Mouse (Mus musculus) gastrocnemius, postnatal 4 days (tissue): ENCODE data around the gene Csnka2ip. TPM values are rescaled to one million over a fixed set of nuclear protein-coding genes. Genes with fewer than 3 reads are reported as not detected.

Experiments used
- DNase-seq, 2 experiments: peaks; one replicate each; pipeline ENCODE4 v3.0.0; 2021 to 2022; ENCODE audit warnings: low spot score in 2 of 2, mixed read lengths in 2 of 2
- long read RNA-seq, 2 experiments: library from polyadenylated mRNA; stranded (forward); transcript quantifications; one replicate each; pipeline ENCODE4 v2.0.0; 2021
- total RNA-seq, 2 experiments: library from RNA; stranded (reverse); gene quantifications; 2 replicates each; pipeline ENCODE4 v1.2.3; 2021

The Csnka2ip gene
- not detected for total RNA-seq
- long read RNA-seq, experiment 1, result 0 reads
- long read RNA-seq, experiment 2, result 0 reads

DNA sequence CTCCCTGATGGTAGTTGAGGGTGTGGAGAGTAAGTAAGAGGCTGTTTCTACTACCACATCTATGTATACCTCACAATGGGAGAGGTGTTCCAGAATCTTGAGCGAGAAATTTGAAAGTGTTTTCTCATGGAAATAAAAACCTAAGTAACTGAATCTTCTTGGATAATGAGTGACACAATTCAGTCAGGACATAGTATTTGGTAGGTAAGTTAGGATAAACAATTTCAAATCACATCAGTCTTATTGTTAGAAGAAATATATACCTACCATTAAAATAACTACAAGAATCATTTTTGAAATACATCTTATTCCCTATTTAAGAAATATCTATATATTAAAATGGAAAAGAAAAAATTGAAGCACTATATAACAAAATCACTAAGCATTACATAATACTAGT lies at the start of gene Csnka2ip:
Gene Csnka2ip (minus strand): TSS at position 101 of the 400 bp plus-strand sequence.
- DNase-seq, result no peak

DNA sequence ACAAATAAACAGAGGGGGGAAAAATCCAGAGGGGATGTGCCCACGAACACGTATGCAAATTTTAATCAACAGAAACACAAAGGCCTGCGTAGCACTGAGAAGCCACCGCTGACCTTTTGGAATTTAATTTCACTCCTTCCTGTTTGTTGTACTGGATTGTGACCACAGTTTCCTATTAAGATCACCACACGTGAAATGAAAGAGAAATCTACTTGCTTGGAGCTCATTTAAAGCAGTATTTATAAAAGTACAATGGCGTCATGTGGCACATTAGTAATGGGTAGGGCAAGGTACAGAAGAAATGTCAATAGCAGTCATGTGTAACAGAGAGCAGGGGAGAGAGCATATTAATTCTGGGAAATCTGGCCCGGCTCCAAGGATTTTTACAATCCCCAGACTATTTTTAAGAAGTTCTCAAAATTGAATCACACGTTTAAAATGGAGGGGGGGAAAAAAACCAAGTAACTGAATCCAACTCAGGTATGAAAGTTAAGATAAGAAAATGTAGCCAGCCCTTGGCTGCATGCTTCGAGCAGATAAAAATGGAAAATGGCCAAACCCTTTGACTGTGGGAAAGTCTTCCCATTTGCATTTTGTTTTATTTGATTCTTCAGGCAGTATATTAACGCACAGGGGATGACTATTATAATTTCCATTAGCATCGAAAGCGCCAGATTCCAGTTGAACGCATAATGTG lies 47.5 kb upstream of the Csnka2ip start:
- no peak for DNase-seq

DNA sequence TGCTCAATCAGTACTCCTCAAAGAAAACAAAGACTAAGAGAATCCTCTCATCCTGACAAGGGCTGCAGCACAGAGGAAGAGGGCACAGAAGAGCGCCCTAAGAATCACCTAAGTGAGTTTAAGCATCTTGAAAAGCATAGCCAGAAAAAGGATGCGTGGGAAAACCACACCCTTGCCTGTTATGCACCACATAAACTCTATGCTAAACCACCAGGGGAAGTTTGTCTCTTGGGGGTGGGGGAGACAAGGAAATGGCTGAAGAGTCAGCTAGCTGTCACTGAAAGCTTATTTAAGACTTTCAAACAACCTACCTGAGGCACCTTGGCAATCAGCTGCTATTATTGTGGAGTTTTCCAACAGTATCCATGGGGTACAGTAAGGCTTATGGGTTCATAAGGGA lies 45.6 kb upstream of the Csnka2ip start:
- DNase-seq, result no peak

DNA sequence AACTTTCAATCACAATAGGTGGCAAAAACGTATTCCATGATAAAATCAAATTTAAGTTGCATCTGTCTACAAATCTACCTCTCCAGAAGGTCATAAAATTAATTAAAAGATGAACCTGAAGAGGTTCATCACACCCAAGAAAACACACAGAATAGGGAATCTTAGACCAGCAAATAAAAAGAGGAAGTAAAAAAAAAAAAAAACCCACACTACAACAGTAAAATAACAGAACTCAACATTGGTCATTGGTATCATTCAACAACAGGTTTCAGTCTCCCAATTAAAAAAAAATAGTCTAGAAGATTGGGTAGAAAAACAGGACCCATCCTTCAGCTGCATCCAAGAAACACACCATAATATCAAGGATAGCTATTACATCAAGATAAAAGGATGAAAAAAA lies 32.9 kb upstream of the Csnka2ip start:
- DNase-seq, result no peak

DNA sequence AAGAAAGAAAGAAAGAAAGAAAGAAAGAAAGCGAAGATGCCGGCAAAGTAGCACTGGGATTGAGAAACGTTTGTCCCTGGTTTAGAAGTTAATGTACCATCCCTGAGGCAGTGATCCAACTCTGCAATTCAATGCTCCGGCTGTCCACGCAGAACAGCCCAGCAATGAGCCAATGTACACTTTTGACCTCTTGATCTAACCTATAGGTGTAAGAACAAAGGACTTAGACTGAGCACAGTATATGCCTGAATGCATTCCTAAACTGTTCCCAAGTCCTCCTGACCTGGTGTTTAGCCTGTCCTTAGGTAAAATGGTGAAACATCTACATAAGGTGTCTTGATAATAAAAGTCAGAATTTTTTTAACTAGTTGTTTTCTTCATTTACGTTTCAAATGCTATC lies 17.9 kb upstream of the Csnka2ip start:
- DNase-seq, result no peak

DNA sequence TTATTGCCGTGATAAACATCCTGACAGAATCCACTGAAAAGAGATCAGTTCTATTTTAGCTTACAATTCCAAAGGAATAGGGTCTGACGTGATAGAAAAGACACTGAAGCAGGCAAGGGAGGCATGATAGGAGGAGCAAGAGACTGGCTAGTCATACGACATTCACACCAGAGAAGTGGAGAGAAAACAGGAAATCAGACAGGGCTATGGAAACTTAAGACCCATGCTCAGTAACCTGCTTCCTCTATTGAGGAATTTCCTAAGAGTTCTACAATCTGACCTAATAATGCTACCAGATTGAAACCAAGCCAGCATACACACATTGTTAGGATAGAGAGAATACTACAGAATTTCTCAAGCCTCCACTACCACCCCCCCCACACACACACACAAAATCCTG lies 12.4 kb upstream of the Csnka2ip start:
- DNase-seq, result no peak

DNA sequence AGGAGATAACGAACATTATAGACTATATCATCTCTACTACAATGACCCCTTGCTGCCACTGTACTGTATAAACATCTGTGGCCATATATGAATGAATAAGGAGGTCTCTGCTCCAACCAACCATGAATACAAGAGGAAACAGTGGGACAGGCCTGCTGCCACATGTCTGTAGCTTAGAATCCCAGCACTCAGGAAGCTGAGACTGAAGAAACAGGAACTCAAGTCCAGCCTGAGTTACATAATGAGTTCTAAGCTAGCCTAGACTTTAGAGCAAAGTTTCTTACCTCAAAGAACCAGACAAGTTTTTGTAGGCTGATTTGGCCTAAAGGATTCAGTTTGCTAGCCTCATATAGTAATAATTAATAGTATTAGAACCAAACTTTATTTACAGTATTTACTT lies 5.6 kb upstream of the Csnka2ip start:
- no peak for DNase-seq

DNA sequence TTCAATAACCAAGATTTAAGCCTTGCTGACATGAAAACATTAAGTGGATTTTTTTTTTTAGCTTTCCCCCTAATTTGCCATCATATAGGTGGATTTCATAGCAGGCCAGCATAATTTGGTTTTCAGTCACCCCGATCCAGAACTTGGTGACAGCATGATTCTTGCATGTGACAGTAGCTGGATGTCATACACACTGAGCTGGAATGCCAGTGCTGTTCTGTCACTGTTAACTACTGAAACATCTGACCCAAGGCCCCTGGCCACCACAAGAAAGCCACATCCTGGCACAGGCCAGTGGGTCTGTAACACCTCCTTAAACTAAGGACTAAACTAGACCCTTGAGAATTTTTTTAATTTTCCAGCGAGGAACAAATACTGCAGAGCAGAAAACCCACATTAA lies 15.4 kb downstream of the Csnka2ip start:
- no peak for DNase-seq

DNA sequence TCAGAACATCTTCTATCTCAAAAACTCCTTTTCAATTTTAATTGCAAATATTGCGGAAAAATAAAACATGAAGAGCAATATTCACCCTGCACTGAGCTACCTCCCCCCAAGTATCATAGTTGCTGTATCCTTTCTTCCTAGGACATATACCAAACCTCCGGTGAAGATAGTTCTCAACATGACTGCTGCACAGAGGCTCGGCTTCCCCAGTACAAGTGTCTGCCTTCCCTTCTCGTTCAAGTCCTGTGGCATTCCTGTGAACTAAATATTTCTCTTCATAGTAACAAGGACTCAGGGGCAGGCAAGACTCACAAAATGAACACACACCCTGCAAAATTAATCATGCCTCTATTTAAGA lies 16.0 kb downstream of the Csnka2ip start:
- DNase-seq, result no peak

DNA sequence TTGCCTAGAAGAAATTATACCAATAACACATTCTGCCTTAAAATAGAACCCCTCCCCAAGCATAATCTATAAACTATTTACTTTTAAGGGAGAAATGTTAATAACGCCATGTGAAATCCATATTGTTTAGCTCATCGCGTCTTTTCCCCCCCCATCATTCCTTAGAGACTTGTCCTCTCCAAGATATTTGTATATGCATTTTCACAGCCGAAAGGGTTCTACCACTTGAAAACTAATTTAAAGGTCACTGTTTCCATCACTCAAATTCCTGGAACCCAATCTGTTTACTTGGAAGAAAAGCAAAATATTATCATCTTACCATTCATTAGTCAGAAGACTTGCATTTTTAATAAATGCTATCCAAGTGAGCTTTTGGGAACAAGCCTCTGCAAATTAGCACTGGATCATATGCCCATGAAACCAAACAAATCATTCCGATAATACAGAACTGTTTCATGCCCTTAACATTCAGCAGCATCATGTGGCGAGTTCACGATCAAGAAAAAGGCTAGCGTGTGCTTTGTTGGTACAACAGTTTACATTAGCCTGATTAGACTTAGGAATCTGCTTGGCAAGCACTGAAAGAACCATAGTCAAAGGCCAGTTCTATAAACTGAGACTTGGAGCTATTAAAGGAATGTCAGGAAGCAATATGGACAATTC lies 16.5 kb downstream of the Csnka2ip start:
- DNase-seq, result no peak

DNA sequence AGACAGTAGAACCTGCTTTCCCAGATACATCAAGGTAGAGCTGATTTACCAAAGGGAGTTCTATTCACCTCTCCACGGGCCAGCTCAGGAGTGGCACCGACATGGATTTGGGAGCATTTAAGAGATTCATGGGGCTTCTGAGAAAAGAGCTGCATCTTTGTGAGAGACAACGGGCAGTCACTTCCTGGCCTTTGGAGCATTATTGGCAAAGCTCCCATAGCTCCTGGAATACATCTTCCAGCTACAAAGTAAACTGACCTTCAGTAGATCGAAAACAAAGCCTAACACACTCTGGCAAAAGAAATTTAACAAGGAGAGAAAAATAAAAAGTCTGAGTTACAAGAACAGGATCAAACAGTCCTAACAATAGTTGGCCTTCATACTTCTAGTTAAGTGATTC lies 17.6 kb downstream of the Csnka2ip start:
- DNase-seq, result no peak

DNA sequence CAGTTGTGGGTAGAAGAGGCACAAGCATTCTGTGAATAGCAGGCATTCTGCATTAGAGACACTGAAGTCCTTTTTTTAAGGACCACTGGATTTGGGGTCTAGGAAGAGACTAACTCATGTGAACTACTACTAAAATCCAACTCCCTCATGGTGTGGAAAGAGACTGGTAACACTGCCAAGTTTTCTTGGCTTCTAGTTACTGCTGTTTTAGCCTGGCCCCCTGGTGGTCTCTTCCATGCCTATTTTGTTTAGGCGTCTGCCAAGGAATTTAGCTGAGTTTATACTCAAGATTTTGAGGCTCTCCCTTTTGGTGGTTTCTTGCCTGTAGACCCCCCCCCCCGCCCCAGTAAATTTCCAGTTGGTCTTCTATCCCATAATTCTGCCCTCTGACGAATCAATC lies 18.8 kb downstream of the Csnka2ip start:
- DNase-seq, result no peak

DNA sequence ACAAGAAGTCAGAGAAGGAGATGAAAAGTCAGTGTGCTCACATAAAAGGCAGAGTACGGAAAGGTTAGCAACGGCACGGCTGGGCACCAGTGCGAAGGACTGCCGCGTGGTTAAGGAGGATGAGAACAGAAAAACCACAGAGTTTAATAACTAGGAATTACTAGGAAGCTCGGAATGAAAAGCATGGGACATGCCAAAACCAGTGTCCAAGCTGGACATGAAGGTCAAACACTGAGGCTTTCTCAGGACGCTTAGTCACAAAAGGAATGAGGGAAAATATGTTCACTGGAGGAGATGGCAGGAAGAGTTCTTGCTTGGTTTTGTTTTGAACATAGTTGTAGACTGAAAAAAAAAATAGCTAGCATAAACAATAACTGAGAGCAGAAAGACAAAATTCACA lies 32.7 kb downstream of the Csnka2ip start:
- DNase-seq, result no peak

DNA sequence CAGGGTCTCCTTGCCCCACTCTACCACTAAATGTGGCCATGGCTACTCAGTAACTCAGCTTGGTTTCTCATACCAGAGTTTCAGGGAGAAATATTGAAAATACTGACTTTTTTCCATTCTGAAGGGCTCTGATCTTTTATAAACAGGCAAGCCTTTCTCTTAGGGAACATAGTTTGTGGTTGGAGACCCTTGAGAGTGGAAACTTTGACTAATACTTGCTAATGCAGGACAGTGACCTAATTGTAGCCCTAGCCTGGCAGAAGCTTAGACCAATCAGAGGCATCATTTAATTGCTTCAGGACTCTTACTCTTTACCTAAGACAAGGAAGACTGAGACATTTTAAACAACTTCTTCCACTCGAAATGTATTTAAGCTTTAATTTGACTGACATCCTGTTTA lies 39.1 kb downstream of the Csnka2ip start:
- no peak for DNase-seq

DNA sequence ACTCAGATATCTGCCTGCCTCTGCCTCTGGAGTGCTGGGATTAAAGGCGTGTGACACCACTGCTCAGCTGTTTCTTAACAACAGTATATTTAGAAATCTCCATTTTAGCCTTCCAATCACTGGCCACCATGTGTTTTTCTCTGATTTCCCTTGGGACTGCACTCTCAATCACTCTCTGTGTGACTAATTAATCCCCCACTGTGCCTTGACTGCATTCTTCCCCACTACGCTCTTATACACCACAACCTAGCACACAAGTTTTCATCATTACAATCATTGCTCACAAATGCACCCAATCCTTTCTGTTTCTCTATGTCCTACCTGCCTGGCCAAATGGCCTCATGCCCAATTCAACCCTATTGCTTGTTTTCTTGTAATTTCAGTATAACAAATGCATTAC lies 43.7 kb downstream of the Csnka2ip start:
- no peak for DNase-seq

DNA sequence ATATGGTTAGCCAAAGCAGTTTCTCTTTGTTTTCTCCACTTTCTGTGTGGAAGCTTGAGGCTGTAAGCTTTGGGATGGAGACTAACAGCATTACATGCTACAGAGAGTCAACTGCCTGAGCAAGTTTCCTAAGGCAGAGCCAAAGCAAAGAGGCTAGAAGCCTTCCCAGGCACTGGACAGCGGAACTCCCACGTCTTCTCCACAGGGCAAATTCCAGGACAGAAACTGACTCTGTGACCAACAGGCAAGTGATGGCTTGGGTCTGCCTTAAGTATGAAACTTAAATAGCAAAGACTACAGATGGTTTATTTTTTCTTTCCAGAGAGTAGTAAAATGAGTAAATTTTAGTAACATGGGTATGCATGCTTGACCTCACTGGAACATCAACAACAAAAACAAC lies 75.3 kb downstream of the Csnka2ip start:
- DNase-seq, result no peak

DNA sequence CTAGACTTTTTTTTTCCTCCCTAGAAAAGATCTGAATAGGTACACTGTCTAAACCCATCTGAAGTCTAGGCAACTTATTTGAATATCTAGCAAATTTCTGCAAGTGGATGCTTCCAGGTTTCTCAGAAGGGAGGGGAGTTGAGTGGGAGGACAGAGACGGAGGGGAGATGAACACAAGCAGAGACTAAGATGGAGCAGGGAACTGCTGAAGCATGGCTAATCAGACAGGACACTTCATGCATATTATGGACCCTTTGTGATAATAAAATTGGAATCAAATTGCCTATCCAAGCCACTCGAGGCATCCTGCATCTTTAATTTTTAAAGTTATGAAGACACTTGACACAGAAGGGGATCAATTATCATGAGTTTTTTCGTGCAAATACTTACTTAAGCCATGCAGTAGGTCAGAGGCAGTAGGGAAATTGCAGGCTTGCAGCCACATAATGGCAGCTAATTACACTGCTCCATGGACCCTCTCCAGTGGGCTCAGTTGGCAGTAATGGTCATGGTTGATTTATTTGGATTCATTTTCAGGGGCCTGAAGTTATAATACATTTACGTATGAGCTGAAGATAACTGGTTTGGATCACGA lies 78.1 kb downstream of the Csnka2ip start:
- no peak for DNase-seq

DNA sequence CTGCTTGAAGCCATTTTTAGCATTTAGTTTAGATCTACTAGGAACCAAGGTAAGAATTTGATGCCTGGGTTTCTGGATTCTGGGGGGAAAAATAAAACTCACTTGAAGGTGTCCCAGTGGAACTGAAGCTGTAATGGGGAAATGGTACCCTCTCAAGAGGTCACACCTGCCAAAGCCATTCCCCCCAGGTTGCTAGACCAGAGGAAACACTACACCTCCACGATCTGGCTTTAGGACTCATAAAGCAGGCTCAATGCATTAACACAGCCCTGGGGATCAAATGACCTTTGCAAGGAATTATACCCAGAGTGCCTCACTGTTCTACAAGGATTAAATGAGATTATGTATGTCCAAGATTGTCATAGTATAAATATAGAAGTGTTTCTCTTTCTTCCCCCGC lies 88.8 kb downstream of the Csnka2ip start:
- no peak for DNase-seq

Other genes starting within 250 kb of the Csnka2ip start
- 10 to 100 TPM; 22.1 to 26.9 TPM for gene 4930453N24Rik, start 168.8 kb upstream of the Csnka2ip start, total RNA-seq
- gene Zfp654, start 249.2 kb upstream of the Csnka2ip start, total RNA-seq, result 1 to 10 TPM; 7.9 to 9.6 TPM
- gene Cggbp1, start 249.6 kb upstream of the Csnka2ip start, total RNA-seq, result 10 to 100 TPM; 64.2 to 70.3 TPM